Mouse (Mus musculus) myocyte (in vitro differentiated cells): ENCODE data around the gene Osbpl5.

Experiments used
- CEBPB ChIP-seq: IDR thresholded peaks from 2 replicates; pipeline ENCODE4 v1.6.1; 2011; ENCODE audit warnings: mild to moderate bottlenecking, moderate library complexity; ENCODE audit not compliant: poor library complexity, insufficient read depth, severe bottlenecking
- E2F4 ChIP-seq: IDR thresholded peaks from one replicate; pipeline ENCODE4 v1.6.1; 2011; ENCODE audit warnings: mild to moderate bottlenecking, control low read depth, moderate library complexity; ENCODE audit not compliant: insufficient read depth
- MAX ChIP-seq: IDR thresholded peaks from one replicate; pipeline ENCODE4 v1.6.1; 2011; ENCODE audit warnings: low read depth, mild to moderate bottlenecking, control low read depth
- MYOD1 ChIP-seq, 3 experiments: IDR thresholded peaks; one replicate each; pipeline ENCODE4 v1.6.1; 2011; ENCODE audit warnings: control low read depth in 2 of 3, low read depth in 2 of 3, mild to moderate bottlenecking in 2 of 3, moderate library complexity in 1 of 3; ENCODE audit not compliant: insufficient read length in 2 of 3, control insufficient read depth in 1 of 3
- POLR2A ChIP-seq: IDR thresholded peaks from one replicate; pipeline ENCODE4 v1.6.1; 2011; ENCODE audit warnings: low read depth, mild to moderate bottlenecking, control low read depth, moderate library complexity; ENCODE audit not compliant: insufficient read length
- POLR2AphosphoS2 ChIP-seq: IDR thresholded peaks from one replicate; pipeline ENCODE4 v1.6.1; 2011; ENCODE audit warnings: low read depth, control low read depth; ENCODE audit not compliant: insufficient read length
- SRF ChIP-seq: IDR thresholded peaks from one replicate; pipeline ENCODE4 v1.6.1; 2011; ENCODE audit warnings: low read depth; ENCODE audit not compliant: control insufficient read depth, insufficient read length
- TCF12 ChIP-seq: IDR thresholded peaks from one replicate; pipeline ENCODE4 v1.6.1; 2011; ENCODE audit warnings: mild to moderate bottlenecking, control low read depth; ENCODE audit not compliant: poor library complexity, insufficient read depth, severe bottlenecking
- TCF3 ChIP-seq: IDR thresholded peaks from one replicate; pipeline ENCODE4 v1.6.1; 2011; ENCODE audit warnings: low read depth, control low read depth; ENCODE audit not compliant: insufficient read length
- USF1 ChIP-seq: IDR thresholded peaks from one replicate; pipeline ENCODE4 v1.6.1; 2011; ENCODE audit warnings: low read depth, mild to moderate bottlenecking, control low read depth, moderate library complexity

DNA sequence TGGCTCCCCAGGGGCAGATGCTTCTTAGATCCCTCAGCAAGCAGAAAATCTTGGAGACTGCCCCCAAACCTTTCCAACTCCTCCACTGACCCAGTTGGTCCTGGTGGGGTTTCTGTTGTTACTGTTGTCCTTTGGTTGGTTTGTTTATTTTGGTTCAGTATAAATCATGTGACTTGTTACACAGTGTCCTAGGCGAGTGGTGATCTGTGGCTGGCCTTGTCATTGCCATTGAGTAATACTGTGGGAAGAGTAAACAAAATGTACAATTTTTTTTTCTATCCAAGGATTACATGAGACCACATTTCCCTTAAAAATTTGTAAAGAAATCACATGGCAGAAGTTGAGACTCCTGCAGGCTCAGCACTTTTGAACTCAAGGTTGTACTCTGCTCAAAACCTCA, 12.7 kb upstream of the Osbpl5 start:
- TF ChIP-seq CEBPB (no peak), POLR2A (no peak), SRF (no peak), USF1 (no peak), MAX (no peak), TCF3 (no peak), MYOD1 (IDR thresholded peaks at IDR 0.05; ENCODE audit: control insufficient read depth in 1 of 3, insufficient read length in 2 of 3, low read depth in 2 of 3) (no peak), TCF12 (no peak), E2F4 (no peak), POLR2AphosphoS2 (no peak)
